Mouse (Mus musculus) stomach, postnatal 0 days (tissue): ENCODE results near the gene Hoxa10.

Experiments
- CTCF ChIP-seq: IDR thresholded peaks from 2 replicates; pipeline ENCODE4 v1.5.1; 2016; ENCODE audit warnings: antibody characterized with exemption, low read depth, mild to moderate bottlenecking, moderate library complexity
- EP300 ChIP-seq: optimal IDR thresholded peaks from 2 replicates; pipeline ENCODE3; 2016; ENCODE audit warnings: antibody characterized with exemption

- no peak for TF ChIP-seq CTCF
- no peak for TF ChIP-seq EP300
Observed at GRCm38 (mm10) chr6:52264106-52264790, 23.6 kb upstream of the Hoxa10 start.
